Mouse (Mus musculus) cerebellum, adult 8-10 months (tissue): Measurements from ENCODE around the gene Cdc26.

Experiments used
- DNase-seq: peaks from one replicate; pipeline ENCODE4 v3.0.0; 2022

The Cdc26 gene

DNA sequence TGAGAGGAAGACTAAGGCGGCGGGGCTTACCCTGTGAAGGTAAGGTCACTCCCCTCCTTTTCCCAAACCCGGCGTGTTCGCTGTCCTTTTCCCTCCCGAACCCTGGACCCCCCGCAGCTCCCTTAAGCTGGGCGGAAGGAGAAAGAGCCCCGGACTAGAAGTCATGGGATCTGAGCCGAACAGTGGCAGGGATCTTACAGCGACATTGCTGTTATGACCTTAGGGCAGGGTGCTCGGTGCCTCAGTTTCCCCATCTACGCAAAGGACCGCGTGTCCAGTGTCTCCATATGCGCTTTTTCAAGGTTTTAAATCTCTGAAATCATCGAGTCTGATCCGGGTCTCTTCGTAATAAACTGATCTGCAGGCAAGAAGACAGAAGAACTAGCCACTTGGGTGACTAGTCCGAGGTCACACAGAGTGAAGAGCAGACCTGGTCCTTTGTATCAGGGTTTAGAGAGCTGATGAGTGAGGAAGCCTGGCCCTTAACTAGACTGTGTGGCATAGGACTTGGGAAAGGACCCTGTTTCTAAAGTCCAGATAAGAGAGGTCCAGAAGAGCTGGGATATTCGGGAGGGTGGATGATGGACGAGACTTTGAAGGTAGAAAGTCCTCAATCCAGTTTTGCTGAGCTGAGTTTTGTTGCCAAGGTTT, 47.5 kb downstream of the Cdc26 start:
- no peak for DNase-seq

DNA sequence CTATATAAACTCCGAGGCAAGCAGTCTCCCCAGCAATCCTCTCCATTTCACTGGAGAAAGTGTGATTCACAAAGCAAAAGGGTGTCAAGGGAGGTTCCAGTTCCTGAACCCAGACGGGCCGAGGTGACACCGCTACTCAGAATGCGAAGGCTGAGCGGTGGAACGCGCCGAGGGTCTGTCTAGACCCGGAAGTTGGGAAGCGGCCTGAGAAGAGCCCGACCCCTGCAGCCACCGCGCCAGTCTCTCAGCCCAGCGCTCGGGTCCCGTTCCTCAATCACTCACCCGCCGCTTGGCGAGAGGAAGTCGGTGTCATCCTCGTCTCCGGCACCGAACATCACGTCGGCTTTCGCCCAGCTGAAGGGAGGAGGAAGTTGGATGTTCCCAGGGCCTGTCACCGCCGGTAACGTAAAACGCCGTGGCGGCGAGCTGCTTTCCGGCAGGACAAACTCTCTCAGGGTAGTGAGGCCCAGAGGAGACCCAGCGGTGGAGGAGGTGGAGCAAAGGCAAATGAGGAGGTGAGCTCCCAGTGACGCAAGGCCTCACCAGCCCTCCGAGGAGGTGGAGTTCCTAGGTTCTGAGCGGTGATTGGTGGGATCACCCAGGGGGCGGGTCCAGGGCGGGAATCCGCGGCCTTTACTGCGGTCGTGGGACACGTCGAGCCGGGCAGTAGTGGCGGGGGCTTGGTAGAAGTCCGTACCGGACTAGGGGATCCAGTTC, 48.2 kb downstream of the Cdc26 start, which contains the start of the genes Fkbp15 and Slc31a1:
Gene Fkbp15, minus strand, starts transcription at position 461 of the 717 bp plus-strand sequence.
Gene Slc31a1, plus strand, starts transcription at position 640 of the 717 bp plus-strand sequence.
- DNase-seq = peak; percentile 92

DNA sequence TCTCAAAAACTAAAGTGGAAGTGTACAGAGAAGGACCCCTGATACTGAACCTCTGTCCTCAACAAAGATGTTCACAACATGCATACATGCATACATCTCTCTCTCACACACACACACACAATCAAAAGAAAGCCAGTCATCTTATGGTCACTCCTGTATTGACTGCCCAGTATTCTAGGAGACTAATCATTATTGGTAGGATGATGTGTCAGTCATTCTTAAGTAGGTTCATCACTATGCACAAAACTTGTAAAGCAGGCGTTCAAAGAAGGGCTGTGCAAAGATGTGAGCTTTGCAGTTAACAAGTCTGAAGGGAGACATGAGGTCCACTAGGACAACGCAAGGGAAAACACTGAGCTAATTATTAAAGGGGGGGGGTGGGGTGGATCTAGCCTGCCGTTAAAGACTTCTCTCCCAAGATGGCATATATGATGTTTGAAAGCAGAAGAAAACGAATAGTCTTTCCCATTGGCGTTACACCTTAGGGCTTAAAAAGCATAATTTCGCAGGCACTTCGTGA, 49.1 kb downstream of the Cdc26 start:
- no peak for DNase-seq

DNA sequence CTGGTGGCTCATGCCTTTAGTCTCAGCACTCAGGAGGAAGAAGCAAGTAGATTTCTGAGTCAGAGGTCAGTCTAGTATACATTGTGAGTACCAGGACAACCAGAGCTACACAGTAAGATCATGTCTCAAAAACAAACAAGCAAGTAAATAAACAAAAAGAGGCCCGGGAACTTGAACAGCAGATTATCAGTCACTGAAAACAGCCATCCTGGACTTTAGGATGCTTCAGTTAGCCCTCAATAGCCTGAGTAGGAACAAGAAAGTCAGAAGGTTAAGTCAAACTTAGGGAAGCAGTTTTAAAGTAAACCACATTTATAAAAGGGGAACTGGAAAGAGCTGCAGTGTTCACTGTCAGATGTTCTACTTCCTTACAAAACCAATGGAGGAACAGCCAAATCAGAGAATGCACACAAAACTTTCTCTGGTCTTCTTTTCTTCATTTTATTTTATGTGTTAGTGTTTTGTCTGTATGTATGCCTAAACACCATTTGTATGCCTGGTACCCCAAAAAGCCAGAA, 50.8 kb downstream of the Cdc26 start:
- no peak for DNase-seq

DNA sequence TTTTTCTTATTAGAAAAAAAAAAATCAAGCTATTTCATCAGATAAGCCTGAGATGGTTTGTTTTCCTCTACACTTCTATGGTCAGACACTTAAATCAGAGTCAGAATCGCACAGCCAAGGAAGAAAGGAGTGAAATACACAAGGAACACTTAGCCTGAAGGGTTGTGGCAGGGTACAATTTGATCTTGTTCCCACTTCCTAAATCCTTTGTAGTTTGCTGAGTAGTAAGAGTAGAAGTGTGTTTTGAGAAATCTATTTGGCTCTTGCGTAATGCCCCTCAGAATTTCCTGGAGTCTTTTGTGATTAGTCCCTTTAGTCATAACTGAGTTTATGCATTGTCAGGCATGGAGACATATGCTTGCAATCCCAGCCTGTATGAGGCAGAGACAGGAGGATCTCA, 59.1 kb downstream of the Cdc26 start:
- DNase-seq = no peak

DNA sequence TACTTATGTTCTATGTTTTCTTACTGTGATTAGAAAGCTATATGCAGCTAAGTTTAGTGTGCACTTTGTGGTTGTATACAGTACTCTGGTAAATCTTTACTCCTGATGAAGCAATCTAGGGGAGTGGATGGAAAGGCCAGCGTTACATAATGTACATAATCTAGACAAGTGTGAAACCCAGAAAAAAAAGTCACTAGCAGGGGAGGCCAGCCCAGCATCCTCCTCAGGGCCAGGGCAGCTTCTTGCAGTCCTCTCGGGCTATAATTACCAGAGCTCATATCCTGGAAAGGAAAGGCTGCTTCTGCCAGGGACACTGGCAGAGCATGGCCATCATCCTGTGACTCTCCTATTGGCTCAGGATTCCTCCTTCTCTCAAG, 60.1 kb downstream of the Cdc26 start:
- DNase-seq = no peak

DNA sequence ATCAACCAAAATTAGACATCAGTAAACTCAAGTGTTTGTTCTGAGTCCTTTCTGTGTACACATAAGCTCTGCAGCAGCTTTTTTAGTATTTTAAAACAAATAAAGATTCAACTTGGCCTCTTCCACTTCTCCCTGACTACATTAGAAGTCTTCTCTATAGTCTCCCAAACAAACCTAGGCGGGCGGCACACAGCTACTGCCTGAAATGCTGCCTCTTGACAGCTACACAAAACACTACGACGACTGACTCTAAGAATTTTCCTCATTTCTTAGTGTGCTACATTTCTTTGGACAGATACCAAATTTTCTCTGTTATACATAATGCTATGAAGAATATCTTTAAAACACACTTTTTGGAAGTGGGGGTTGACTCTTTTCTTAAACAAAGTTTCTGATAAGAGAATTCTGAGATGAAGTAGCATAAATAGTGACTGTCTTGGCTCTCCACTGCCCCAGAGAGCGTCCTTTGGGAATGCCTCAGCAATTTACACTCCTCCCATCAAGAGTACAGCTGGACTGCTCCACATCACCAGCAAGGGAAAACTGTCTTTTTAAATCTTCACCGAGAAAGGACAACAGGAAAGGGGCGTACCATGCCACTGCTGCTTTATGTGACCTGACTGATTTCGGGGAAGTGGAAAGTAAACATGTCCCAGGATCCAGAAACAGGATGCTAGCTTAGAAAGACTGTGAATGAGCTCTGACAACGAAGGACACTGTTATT, 60.7 kb downstream of the Cdc26 start:
- no peak for DNase-seq

DNA sequence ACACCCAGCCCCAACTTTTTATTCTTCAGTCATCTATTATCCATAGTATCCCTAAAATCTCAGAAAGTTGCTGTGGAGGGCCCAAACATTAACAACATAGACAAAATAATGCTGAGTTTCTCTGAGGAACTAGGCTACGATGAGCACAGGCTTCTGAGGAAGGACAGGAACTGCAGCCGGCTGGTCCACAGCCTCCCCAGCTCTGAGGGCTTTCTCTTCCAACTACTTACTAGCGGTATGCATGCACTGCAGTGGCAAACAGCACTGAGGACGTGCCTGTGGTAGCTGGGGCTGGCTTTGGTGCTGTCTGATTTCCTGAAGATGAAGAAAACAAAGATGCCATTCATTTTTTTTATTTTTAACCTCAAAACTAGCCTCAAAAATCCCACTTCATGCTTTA, 62.6 kb downstream of the Cdc26 start:
- no peak for DNase-seq

DNA sequence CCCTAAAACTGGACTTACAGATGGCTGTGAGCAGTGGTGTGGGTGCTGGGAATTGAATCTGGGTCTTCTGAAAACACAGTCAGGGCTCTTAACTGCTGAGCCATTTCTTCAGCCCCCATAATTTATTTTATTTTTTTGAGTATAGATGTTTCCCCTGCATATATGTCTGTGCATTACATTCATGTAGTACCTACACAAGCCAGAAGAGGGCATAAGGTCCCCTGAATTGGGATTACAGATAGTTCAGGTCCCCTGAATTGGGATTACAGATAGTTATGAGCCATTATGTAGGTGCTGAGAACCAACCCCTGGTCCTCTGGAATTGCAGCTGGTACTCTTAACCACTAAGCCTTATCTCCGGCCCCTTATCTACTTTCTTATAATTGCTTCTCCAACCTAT, 64.4 kb downstream of the Cdc26 start:
- DNase-seq = no peak

DNA sequence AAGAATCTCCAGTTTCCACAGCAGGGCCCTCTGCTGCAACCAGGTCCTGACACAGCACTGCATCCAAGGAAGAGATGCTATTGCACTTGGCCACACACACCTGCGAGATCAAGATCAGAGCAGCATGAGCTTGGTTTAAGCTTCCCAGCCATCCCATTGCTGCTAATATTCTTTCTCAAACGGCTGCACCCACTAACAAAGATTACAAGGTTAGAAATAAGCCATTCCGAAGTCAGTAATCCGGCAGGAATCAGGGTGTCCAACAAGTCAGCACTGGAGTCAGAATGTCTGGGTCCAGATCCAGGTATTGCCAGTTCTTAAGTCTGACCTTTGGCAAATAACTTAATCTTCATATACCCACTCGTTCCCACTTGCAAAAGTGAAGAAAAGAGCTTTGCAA, 69.9 kb downstream of the Cdc26 start:
- DNase-seq = no peak
